Mouse (Mus musculus) layer of hippocampus, adult 11-12 months (tissue): ENCODE data around the gene Txndc15.

ENCODE experiments used
- DNase-seq: peaks from one replicate; pipeline ENCODE4 v3.0.0; 2022; ENCODE audit warnings: low spot score

Gene Txndc15

DNA sequence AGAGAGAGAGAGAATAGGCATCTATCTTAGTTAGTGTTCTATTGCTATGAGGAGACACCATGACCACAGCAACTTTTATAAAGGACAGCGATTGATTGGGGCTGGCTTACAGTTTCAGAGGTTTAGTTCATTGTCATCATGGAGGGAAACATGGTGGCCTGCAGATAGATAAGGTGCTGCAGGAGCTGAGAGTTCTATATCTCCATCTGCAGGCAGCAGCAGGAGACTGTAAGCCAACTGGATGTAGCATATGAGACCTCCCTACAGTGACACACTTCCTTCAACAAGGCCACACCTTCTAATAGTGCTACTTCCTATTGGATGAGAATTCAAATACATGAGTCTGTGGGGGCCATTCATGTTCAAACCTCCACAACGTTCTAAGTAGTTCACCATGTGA, 17.7 kb downstream of the Txndc15 start:
- no peak for DNase-seq

DNA sequence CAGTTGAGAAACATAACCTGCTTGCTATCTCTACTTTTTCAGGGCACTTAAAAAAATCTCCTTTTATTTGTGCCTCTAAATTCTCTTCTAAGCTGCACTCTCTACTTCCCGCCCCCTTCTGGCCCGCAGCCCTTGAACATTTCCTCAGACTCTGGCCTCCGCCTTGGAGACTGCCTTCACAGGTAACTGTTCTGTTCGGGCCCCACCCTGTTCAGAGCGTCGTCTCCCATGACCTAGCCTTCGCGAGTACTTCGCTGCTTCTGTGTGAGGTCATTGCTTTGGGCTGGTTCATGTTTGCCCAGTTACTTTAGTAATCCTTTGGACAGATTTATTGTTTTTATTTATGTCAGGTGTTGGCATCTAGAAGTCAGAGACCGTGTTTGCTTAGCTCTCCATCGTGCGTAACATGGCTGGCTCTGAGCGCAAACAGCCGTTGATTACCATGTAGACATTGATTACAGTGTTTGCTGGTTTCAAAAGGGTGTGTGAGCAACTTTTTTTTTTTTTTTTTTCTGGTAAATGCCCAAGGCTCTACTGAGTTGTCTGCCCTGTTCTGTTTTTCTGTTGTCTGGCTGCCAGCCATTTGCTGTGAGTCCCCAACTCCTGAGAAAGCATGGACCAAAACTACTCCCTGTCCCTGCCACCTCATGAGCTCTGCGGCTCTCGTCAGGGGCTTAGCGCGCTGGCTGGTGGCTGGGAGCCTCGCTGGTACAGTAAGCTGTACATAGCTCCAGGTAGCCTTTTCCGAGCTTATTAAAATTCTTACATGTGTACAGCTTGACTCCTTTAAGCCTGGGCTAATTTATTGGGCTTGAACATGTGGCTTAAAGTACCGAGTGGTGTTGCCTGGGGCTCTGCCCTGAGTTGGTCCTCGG, 19.4 kb downstream of the Txndc15 start:
- DNase-seq: no peak

DNA sequence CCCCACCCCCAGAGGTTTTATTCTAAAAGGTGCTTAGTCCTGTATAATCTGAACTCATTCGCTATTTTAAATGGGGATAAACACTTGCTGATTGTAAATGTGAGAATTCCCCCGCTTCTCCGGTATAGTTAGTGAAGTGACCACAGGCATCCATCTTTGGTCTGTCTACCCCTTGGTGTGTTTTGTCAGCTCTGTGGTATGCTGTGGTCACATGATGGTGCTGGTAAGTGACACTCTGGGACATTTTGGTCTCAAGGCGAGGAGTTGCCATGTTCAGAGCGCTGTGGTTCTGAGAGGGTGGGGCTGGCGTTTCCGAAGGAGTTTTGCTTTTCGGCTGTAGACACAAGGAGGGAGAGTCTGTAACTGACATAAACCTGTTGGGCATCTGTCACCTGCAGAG, 23.4 kb downstream of the Txndc15 start:
- DNase-seq: no peak

DNA sequence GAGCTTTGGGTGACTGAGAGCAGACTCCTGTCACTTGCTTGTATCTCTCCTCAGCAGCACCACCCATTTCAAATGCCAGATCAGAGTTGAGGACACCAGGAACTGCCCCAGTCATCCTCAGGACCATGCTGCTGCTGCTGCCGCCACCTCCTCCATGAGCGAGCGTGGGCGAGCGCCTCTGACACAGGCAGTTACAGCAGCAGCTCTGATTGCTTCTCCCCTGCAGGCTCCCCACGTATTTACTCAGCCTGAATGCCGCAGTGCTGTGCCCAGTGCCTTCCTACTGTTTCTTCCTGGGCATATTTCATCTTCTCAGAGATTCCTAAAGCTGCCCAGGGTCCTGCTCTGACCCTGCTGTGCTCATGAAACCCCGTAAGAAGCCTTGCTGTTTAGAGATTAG, 27.9 kb downstream of the Txndc15 start:
- no peak for DNase-seq

DNA sequence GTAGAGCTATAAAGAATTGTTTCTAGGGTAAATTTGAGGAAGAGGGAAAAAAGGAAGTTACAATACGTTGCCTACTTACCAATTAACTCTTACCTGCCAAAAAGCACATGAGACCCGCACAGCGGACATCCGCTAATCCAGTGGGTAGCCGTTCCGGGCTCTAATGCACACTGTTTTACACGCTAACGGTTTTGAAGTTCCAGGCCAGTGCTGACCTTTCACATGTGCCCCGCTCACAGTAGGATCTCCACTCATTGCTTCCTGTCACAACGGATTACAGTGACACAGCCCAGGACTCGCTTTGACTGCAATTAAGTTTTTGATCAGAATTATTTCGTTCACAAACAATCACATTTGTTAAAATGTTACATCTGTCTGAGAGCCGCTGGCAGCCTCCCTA, 39.9 kb downstream of the Txndc15 start:
- no peak for DNase-seq

- DNase-seq: no peak
These were observed 42.3 kb downstream of the Txndc15 start for GRCm38 (mm10) chr13:55756789-55757188.

DNA sequence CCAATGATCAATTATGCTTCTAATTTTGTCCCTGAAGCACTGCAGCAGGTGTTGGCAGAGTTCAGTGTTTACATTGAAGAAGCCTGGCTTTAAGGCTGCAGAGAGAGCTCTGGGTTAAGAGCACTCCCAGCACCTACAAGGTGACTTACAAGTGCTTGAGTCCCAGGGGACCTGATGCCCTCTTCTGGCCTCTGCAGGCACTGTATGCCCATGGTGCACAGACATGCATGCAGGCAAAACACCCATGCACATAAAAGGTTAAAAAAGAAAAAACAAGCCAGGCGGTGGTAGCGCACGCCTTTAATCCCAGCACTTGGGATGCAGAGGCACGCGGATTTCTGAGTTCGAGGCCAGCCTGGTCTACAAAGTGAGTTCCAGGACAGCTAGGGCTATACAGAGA, 43.2 kb downstream of the Txndc15 start:
- DNase-seq: no peak

DNA sequence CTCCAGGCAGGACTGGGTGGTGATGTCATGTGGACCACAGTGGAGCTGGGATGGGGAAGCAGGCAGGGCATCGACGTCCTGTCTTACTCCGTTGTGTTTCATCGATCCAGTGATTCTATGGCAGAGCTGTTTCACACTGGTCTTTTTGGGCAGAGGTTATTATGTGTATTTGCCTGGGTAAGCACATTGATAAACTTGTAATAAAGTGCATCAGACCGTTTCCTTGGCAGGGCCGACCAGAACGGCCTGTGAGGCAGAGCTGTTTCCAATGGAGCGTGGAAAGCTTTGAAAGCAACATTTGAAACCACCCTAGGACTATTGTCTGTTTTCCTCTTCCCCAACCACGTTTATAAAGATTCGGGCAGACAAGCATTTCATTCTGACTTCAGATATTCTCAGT, 46.1 kb downstream of the Txndc15 start:
- no peak for DNase-seq

DNA sequence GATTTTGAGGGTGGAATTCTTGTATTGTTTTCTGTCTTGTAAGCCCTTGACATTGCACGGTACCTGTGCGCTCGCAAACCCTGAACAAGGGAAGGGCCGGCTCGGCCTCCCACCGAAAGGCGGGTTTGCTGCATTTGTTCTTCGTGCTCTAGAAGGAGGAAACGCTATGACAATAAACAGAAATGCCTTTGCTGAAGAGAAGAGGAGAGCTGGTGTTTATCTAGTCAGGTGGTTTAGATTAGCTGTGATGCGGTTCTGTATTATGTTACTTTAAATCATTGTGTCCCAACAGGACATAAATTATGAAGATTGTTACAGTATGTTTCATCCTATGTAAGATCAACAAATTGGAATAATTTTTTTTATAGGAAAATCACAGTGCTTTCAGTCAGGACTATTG, 47.0 kb downstream of the Txndc15 start:
- DNase-seq: no peak

DNA sequence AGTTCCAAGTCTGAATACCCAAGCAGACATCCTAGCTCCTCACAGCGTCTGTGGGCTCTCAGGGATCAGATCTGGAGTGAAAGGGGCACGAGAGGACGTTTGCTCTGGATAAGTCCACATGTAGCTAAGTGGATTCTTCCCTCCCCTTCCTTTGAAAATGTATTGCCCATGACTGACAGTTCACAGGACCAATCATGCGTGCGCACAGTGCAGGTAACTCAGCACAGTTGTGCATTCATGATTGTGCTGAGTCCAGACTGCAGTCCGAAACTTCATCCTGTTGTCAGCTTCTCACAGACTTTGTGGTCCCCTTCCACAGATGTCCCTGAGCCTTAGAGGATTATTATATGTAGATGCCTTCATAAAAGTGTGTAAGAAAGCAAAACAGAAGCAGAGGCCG, 59.9 kb downstream of the Txndc15 start:
- DNase-seq: no peak

- DNase-seq: no peak
These were observed 60.6 kb downstream of the Txndc15 start for GRCm38 (mm10) chr13:55775056-55775455.
